Mouse (Mus musculus): Measurements from ENCODE around the gene Epm2aip1.

DNA sequence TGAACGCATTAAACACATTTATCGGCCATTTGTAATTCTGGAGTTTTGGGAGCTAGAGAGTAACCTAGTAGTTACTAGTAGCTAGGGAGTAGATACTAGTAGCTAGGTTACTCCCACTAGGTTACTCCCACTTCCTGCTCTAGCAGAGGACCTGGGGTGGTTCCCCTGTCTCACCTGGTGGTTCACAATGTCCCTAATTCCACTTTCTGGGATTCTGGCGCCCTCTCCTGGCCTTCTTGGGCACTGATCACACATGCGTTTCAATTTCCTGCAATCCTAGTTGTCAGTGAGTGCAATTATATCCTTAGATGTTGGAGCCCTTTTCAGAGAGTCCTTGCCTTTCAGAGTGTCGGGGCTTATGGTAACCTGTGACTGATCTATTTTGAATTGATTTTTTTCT, 42.5 kb downstream of the Epm2aip1 start:
- TF ChIP-seq ZNF384 (IDR thresholded peaks at IDR 0.05; ENCODE audit: low read depth, low read length), result no peak
- no peak for TF ChIP-seq CHD2 (IDR thresholded peaks at IDR 0.05; ENCODE audit: low read depth, low read length)

Data from ES-E14 (cell line).